Mouse (Mus musculus) limb, embryonic 15.5 days (tissue): ENCODE results near the gene Bace2. TPM values are rescaled to one million over a fixed set of nuclear protein-coding genes. Genes with fewer than 3 reads are reported as not detected.

Experiments
- ATAC-seq: fragments of 200-750 bp; cut with Nextera tagmentation; 2 replicates; pipeline ENCODE4 v1.8.0; 2017; ENCODE audit warnings: low read depth, moderate TSS enrichment; ENCODE audit not compliant: insufficient number of reproducible peaks, low FRiP score, low TSS enrichment
- H3K27ac ChIP-seq: fragments of 300-500 bp; sonication (generic); 2 replicates; pipeline ENCODE4 v1.5.1; 2015; ENCODE audit warnings: moderate library complexity, mild to moderate bottlenecking, inconsistent platforms
- H3K27me3 ChIP-seq: fragments of 300-500 bp; sonication (generic); 2 replicates; pipeline ENCODE4 v1.6.1; 2015; ENCODE audit warnings: inconsistent platforms
- H3K36me3 ChIP-seq: fragments of 300-500 bp; sonication (generic); 2 replicates; pipeline ENCODE4 v1.6.1; 2015; ENCODE audit warnings: inconsistent platforms
- H3K4me1 ChIP-seq: fragments of 300-500 bp; sonication (generic); 2 replicates; pipeline ENCODE4 v1.6.1; 2015; ENCODE audit warnings: inconsistent platforms
- H3K4me2 ChIP-seq: fragments of 300-500 bp; sonication (generic); 2 replicates; pipeline ENCODE4 v1.6.1; 2015; ENCODE audit warnings: mild to moderate bottlenecking, inconsistent platforms
- H3K4me3 ChIP-seq: fragments of 300-500 bp; sonication (generic); 2 replicates; pipeline ENCODE4 v1.5.1; 2015; ENCODE audit warnings: mild to moderate bottlenecking, inconsistent platforms
- H3K9ac ChIP-seq: fragments of 300-500 bp; sonication (generic); 2 replicates; pipeline ENCODE4 v1.6.1; 2015; ENCODE audit warnings: inconsistent platforms
- H3K9me3 ChIP-seq: fragments of 300-500 bp; sonication (generic); 2 replicates; pipeline ENCODE4 v1.6.1; 2016; ENCODE audit warnings: inconsistent platforms
- WGBS: fragments of 180-500 bp; shearing (Covaris S2); methylation state at CpG from one replicate; pipeline ENCODE4 v1.1.7; 2015; 5-methylcytosine and 5-hydroxymethylcytosine counted together
- polyA plus RNA-seq: library from polyadenylated mRNA; unstranded; fragments of >200 nt; fragmentation: Nextera tagmentation; extraction: Ambion mirVana; gene quantifications from 2 replicates; pipeline ENCODE4 v1.2.1, GENCODE M21; 2015

Gene Bace2
- polyA plus RNA-seq: 12.7 and 13.0 TPM in 2 replicates

DNA sequence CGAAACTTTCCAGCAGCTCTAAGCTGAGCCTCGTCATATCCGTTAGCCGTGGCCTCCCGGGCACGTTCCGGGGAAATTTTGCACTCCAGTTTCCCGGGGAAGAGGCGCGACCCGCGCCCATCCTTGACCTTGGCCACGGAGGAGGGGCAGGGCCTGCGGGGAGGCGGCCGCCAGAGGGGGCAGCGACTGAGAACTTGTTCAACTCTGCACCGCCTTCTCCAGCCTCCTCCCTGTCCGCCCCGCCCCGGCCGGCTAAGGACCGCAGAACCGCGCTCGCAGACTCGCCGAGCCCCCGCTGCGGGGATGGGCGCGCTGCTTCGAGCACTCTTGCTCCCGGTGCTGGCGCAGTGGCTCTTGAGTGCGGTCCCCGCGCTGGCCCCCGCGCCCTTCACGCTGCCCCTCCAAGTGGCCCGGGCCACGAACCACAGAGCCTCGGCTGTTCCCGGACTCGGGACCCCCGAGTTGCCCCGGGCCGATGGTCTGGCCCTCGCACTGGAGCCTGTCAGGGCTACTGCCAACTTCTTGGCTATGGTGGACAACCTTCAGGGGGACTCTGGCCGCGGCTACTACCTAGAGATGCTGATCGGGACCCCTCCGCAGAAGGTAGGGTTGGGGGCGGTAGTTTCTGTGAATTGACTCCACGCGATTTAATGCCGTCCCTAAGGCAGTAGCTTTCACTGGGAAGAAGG is at the start of gene Bace2:
TSS of gene Bace2 (plus strand) at position 244 of the 689 bp plus-strand sequence.
- Histone ChIP-seq H3K27ac (no peak within 1 kb of the TSS), H3K27me3 (peaks cover 40% of the 10 kb centered on the region), H3K4me2 (peak within 1 kb of the TSS; percentile 100), H3K9ac (peak within 1 kb of the TSS; percentile 54), H3K36me3 (no peaks in the 10 kb centered on the region), H3K4me3 (peak within 1 kb of the TSS; percentile 61), H3K9me3 (no peaks in the 10 kb centered on the region), H3K4me1 (peaks cover 19% of the 10 kb centered on the region)
- under 1% methylated on average over 57 of the region's 58 CpGs for WGBS
- peak; percentile 84 for ATAC-seq

DNA sequence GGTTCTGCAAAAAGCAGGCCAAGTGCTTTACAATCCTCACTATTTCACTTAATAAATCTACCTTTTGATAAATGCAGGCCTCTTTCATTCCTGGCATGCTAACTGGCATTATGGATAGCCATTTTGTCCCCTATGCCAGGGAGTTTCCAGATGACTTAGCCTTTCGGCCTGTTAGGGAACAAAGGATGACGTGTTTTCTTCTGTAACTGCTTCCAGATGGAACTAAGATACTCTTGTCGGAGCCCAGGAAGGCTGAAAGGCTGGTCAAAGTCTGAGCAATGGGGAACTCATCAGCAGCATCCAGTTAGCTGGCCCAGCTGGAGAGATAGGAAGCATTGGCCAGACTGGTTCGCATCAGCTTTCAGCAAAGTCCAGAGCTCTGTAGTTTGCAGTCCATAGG is 48.9 kb upstream of the Bace2 start:
- ATAC-seq: no peak
- Histone ChIP-seq H3K4me1 (no peaks in the 10 kb centered on the region), H3K27ac (no peak overlapping the region), H3K36me3 (no peaks in the 10 kb centered on the region), H3K27me3 (no peaks in the 10 kb centered on the region), H3K4me3 (no peak overlapping the region), H3K4me2 (no peak overlapping the region), H3K9me3 (no peaks in the 10 kb centered on the region), H3K9ac (no peak overlapping the region)
- WGBS: 30% methylated on average over 4 of the region's 4 CpGs

DNA sequence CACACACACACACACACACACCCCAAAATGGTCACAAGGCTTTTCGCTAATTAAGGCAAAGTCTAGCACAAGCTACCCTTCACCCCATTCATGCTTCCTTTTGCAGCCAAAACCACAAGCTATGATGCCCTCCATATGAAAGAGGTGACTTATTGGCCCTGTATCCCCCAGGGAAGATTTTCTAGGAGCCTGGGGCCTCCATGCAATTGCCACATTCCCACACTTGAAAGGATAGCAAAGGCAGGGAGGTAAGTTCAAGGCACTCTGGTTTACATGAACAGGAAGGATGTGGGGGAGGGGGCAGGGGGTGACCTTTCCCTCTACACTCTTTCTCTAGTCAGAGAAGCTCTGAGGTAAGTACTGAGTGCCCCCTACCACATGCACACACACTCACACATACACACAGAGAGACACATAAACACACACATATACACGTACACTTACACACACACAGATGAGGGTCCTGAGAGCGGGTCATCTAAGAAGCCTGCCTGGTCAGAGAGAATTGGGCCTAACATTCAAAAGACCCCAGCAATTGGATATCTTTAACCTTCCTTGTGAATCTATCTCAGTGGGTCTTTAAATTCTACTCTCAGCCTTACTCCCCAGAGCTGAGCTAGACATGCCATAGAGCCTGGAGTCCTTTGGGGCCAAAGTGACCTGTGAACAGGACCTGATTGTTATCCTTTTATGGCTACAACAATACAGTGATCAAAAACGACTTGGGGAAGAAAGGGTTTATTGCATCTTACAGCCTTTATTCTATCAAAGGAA is 46.6 kb upstream of the Bace2 start:
- no peak for ATAC-seq
- Histone ChIP-seq H3K27me3 (no peaks in the 10 kb centered on the region), H3K4me3 (no peak overlapping the region), H3K4me1 (0 out of 2 replicates have a peak, but pooled peaks cover 5% of the 10 kb centered on the region), H3K9me3 (no peaks in the 10 kb centered on the region), H3K9ac (no peak overlapping the region), H3K27ac (no peak overlapping the region), H3K36me3 (no peaks in the 10 kb centered on the region), H3K4me2 (no peak overlapping the region)
- 58% methylated on average over 4 of the region's 4 CpGs for WGBS

DNA sequence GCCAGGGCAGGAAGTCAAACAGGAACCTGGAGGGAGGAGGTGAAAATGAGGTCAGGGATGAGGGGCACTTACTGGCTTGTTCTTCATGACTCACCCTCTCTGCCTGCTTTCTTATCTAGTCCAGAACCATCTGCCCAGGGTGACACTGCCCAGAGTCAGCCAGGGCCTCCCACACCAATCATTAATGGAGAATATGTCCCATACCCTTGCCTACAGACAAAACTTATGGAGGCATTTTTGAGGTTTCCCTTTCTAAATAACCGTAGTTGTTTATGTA is 46.0 kb upstream of the Bace2 start:
- no peak overlapping the region for H3K27ac ChIP-seq
- 51% methylated on average over 1 of the region's 1 CpGs for WGBS
- H3K4me1 ChIP-seq: 0 out of 2 replicates have a peak, but pooled peaks cover 5% of the 10 kb centered on the region
- H3K4me3 ChIP-seq: no peak overlapping the region
- H3K27me3 ChIP-seq: no peaks in the 10 kb centered on the region
- no peak overlapping the region for H3K9ac ChIP-seq
- no peaks in the 10 kb centered on the region for H3K36me3 ChIP-seq
- no peaks in the 10 kb centered on the region for H3K9me3 ChIP-seq
- ATAC-seq: no peak
- H3K4me2 ChIP-seq: no peak overlapping the region

DNA sequence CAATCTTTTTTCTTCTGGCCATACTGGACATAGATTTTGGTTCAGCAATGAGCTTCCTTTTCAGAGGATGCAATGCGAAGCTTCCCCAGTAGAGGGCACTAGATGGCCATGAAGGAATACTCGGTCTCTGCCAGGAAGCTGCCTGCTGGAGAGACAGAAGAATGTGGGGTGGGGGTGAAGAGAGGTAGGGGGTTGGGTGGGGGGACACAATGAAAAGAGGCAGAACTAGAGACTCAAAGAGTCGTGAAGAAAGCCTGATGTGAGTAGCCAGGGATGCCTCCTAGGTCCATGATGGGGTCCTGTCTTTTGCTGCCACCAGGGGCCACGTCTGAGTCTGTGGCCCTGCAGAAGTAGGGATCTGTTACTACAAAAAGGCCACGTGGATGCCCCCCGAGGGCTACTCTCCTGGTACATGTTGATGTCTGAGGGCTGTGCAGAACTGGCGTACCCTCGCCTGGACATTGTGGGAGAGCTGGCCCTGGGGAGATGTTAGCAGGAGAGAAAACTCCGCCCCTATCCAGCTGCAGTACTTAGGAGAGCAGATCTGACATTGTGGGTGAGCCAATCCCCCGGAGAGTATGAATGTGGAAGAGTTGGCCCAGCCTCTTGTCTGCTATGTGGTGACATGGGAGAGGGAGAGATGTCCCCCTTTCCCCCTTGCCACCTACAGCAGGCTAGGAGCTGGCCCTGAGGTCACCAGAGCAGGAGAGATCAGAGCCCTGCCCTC is 43.4 kb upstream of the Bace2 start:
- Histone ChIP-seq H3K4me2 (no peak overlapping the region), H3K9ac (no peak overlapping the region), H3K4me3 (no peak overlapping the region), H3K9me3 (no peaks in the 10 kb centered on the region), H3K36me3 (no peaks in the 10 kb centered on the region), H3K4me1 (0 out of 2 replicates have a peak, but pooled peaks cover 5% of the 10 kb centered on the region), H3K27ac (no peak overlapping the region), H3K27me3 (no peaks in the 10 kb centered on the region)
- WGBS: 28% methylated on average over 10 of the region's 10 CpGs
- no peak for ATAC-seq

DNA sequence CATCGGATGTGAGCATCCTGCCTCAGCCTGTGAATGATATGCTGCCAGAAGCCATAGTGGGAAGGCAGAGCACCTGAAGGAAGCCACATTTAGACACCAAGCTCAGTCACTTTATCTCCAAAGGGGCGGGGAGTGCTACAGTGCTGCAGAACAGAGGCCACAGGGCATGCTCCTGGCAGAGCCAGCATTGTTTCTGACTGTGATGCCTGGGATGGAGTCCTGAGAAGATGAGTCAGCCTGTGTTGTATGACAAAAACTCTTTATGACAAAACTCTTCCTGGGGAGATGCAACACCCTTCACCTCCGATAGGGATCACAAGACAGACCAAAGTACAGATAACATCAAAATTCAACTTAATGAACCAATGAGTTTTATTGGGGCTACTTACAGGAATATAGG is 35.0 kb upstream of the Bace2 start:
- Histone ChIP-seq H3K4me1 (no peaks in the 10 kb centered on the region), H3K9ac (no peak overlapping the region), H3K4me2 (no peak overlapping the region), H3K36me3 (no peaks in the 10 kb centered on the region), H3K4me3 (no peak overlapping the region), H3K27ac (no peak overlapping the region), H3K9me3 (no peaks in the 10 kb centered on the region), H3K27me3 (no peaks in the 10 kb centered on the region)
- ATAC-seq: no peak
- WGBS: 71% methylated on average over 3 of the region's 3 CpGs

DNA sequence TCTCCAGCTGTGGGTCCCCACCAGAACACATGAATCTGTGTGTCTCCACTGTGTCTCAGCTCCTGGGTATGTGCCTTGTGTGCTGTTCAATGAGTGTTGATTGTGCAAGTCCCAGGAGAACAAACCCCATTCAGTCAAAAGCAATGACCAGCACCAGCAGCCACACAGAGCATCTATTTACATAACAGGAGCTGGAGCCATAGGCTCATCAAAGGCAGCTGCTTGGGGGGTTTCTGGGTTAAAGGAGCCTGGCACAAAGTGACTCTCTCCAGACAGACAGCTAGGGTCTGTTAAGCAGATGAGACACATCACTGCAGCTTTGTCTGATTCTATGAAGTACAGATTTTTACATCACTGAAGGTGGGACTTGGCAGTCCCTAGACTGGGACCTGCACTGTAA is 33.9 kb upstream of the Bace2 start:
- ATAC-seq: no peak
- H3K4me3 ChIP-seq: no peak overlapping the region

DNA sequence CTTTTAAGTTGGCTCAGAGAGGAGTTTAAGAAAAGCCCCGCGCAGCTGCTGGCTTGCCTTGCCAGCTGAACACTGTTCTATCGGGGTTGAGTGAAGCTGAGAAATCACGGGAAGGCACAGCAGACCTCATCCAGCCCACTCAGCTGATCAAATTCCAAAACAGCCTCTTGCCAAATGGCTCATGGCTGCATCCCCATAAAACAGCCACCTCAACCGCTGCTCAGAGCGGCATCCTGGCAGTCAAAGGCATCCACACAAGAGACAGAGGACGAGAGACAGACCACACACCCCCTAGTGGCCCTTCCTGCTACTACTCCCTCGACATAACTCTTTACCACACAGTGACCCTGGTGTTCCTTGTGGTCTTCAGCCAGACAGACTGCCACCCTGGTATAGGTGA is 30.6 kb upstream of the Bace2 start:
- peak; percentile 30; the same call in 1 of the 2 replicates for ATAC-seq
- no peak overlapping the region for H3K4me3 ChIP-seq

More for the DNA sequence above, 33.9 kb upstream of the Bace2 start:
- H3K4me2 ChIP-seq: no peak overlapping the region
- no peak overlapping the region for H3K9ac ChIP-seq
- no peaks in the 10 kb centered on the region for H3K4me1 ChIP-seq
- no peak overlapping the region for H3K27ac ChIP-seq
- H3K36me3 ChIP-seq: no peaks in the 10 kb centered on the region
- H3K9me3 ChIP-seq: no peaks in the 10 kb centered on the region
- no peaks in the 10 kb centered on the region for H3K27me3 ChIP-seq

DNA sequence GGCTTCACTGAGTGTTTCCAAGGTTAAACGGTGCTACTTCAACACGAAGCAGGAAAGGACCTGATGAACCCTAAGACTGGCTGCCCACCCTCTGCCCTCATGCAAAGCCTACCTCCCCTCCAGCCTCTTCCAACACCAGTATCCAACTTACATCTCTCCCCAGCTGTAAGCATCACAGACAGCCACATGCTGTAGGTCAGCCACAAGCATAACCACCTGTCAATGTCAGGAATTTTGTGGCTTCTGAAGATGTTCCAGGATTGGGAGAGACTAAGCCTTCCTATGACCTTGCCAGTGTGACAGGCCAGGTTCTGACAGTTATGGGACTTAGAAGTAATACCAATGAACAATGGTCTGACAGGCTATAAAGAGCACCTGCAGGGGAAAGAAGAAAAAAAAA is 27.9 kb upstream of the Bace2 start:
- WGBS: 84% methylated on average over 2 of the region's 2 CpGs
- Histone ChIP-seq H3K4me1 (no peaks in the 10 kb centered on the region), H3K36me3 (no peaks in the 10 kb centered on the region), H3K4me3 (no peak overlapping the region), H3K27ac (no peak overlapping the region), H3K4me2 (no peak overlapping the region), H3K9ac (no peak overlapping the region), H3K27me3 (no peaks in the 10 kb centered on the region), H3K9me3 (no peaks in the 10 kb centered on the region)
- no peak for ATAC-seq

More for the DNA sequence above, 30.6 kb upstream of the Bace2 start:
- Histone ChIP-seq H3K4me2 (no peak overlapping the region), H3K9me3 (no peaks in the 10 kb centered on the region), H3K36me3 (no peaks in the 10 kb centered on the region), H3K9ac (no peak overlapping the region), H3K27me3 (no peaks in the 10 kb centered on the region), H3K27ac (no peak overlapping the region), H3K4me1 (no peaks in the 10 kb centered on the region)
- WGBS: 22% methylated on average over 8 of the region's 8 CpGs

DNA sequence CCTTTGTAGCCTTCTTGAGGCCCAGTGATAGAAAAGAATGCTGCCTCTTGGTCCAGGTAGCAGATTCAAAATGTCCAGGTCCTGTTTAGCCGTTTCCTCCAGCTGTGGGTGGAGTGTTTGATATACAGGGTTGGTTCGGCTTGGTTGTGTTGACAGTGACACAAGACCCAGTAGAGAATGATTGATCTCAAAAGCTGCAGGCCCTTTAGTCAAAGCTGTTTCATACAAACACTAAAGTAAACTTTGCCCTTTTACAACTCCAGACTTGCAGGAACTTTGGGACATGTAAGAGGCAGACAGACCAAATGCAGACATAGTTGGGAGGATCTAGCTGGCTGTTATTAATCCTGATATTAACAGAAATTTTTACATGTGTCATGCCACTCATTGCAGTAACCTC is 3.5 kb upstream of the Bace2 start:
- no peak for ATAC-seq
- H3K27ac ChIP-seq: no peak overlapping the region
- H3K27me3 ChIP-seq: peaks cover 23% of the 10 kb centered on the region
- WGBS: 78% methylated on average over 2 of the region's 2 CpGs
- H3K9me3 ChIP-seq: no peaks in the 10 kb centered on the region
- no peak overlapping the region for H3K4me3 ChIP-seq
- H3K4me2 ChIP-seq: no peak overlapping the region
- no peak overlapping the region for H3K9ac ChIP-seq
- H3K36me3 ChIP-seq: no peaks in the 10 kb centered on the region
- H3K4me1 ChIP-seq: peaks cover 19% of the 10 kb centered on the region

DNA sequence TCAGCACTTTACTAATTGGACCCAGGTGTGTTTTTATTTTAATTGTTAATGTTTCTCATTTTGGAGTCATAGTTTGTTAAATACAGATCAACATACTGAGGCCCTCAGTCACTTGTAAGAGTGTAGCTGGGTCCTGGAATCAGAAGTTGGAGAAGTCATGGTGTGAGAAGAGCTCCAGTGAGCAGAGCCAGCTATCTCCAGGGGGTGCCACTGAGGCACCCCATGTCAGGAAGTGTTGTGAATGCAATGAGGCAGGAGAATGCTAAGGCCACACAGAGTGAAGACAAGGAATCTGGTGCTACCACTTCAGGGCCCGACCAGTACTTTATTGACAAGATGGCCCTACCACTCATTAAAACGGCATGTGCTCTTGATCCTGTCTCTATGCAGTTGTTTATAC is 1.9 kb upstream of the Bace2 start:
- Histone ChIP-seq H3K4me3 (no peak overlapping the region), H3K4me2 (no peak overlapping the region), H3K27ac (no peak overlapping the region), H3K4me1 (peaks cover 19% of the 10 kb centered on the region), H3K36me3 (no peaks in the 10 kb centered on the region), H3K9me3 (no peaks in the 10 kb centered on the region), H3K27me3 (peaks cover 37% of the 10 kb centered on the region), H3K9ac (no peak overlapping the region)
- ATAC-seq: no peak
- WGBS: 51% methylated on average over 2 of the region's 2 CpGs
